Mouse (Mus musculus): ENCODE data around the gene Axdnd1.

GRCm38 (mm10) chr1:156432498-156432897, 11.5 kb upstream of the Axdnd1 start:
- TF ChIP-seq POLR2AphosphoS2 (IDR thresholded peaks at IDR 0.05; ENCODE audit: insufficient read length, low read depth) (no peak), MYOD1 (IDR thresholded peaks at IDR 0.05; ENCODE audit: control insufficient read depth in 1 of 3, insufficient read length in 2 of 3, low read depth in 2 of 3) (no peak), POLR2A (IDR thresholded peaks at IDR 0.05; ENCODE audit: insufficient read length, low read depth) (no peak), USF1 (IDR thresholded peaks at IDR 0.05; ENCODE audit: low read depth) (no peak), MYOG (IDR thresholded peaks at IDR 0.05; ENCODE audit: control insufficient read depth in 1 of 3, insufficient read depth in 1 of 3, insufficient read length in 2 of 3, low read depth in 2 of 3) (no peak), TCF12 (IDR thresholded peaks at IDR 0.05; ENCODE audit: insufficient read depth, poor library complexity, severe bottlenecking) (no peak), MAX (IDR thresholded peaks at IDR 0.05; ENCODE audit: low read depth) (no peak), CEBPB (IDR thresholded peaks at IDR 0.05; ENCODE audit: insufficient read depth, poor library complexity, severe bottlenecking) (no peak), E2F4 (IDR thresholded peaks at IDR 0.05; ENCODE audit: insufficient read depth) (no peak)

All from myocyte (in vitro differentiated cells).